Mouse (Mus musculus) liver, adult 2 months (tissue): ENCODE measurements at regions not wholly inside any gene's neighbourhood (a gene's known extent, or its start where the extent isn't known, plus 50 kb on each side); places are given as distances from the start of the nearest gene placed in this dataset.

Experiments used
- CTCF ChIP-seq: fragments of 200-500 bp; IDR thresholded peaks from 2 replicates; pipeline ENCODE4 v1.5.1; 2011; ENCODE audit warnings: low read depth, low read length, control low read depth
- POLR2A ChIP-seq: fragments of 200-500 bp; IDR thresholded peaks from 2 replicates; pipeline ENCODE4 v1.6.1; 2011; ENCODE audit warnings: low read length, control low read depth; ENCODE audit not compliant: insufficient read depth; ENCODE audit errors: extremely low read depth

GRCm38 (mm10) chr1:120964179-120964517 is 361.9 kb downstream of the En1 start:
- no peak for TF ChIP-seq CTCF
- no peak for TF ChIP-seq POLR2A
